Mouse (Mus musculus): ENCODE measurements at regions not wholly inside any gene's neighbourhood (a gene's known extent, or its start where the extent isn't known, plus 50 kb on each side); places are given as distances from the start of the nearest gene placed in this dataset.

DNA sequence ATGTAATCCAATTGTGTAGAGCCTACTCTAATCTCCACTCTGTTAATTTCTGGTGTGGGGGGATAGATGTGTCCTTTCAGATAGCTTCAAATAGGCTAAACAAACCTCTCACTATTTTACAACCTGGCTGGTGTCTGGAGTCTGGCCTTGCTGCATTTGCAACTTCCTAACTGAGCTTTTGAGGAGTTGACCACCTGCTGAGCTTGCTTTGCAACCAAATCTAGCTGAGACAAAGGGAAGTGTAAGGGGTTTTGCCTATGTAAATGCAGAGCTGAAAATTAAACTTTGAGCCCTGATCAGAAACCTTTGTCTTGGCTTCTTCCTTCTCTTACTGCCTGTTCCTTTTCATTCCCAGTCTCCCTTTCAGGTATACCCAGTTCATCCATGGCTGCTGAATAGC, 404.3 kb downstream of the Cetn3 start:
- no peak for ATAC-seq (ENCODE audit: low FRiP score)
- H3K27ac ChIP-seq (ENCODE audit: low read depth, low read length): no peak overlapping the region
- H3K9ac ChIP-seq (ENCODE audit: low read depth, low read length): no peak overlapping the region
- H3K36me3 ChIP-seq (ENCODE audit: control insufficient read depth, insufficient read depth, low read length): no peaks in the 10 kb centered on the region
- H3K4me1 ChIP-seq (replicated peaks; ENCODE audit: control insufficient read depth, insufficient read depth, low read length): no peaks in the 10 kb centered on the region
- no peak for DNase-seq (ENCODE audit: low spot score)
- H3K4me3 ChIP-seq (ENCODE audit: low read depth, low read length): no peak overlapping the region
- H3K9me3 ChIP-seq (ENCODE audit: control insufficient read depth, low read length): no peaks in the 10 kb centered on the region
- H3K4me2 ChIP-seq (replicated peaks; ENCODE audit: low read depth, low read length): no peak overlapping the region
- H3K27me3 ChIP-seq (ENCODE audit: control insufficient read depth, insufficient read depth, low read length): no peaks in the 10 kb centered on the region

DNA sequence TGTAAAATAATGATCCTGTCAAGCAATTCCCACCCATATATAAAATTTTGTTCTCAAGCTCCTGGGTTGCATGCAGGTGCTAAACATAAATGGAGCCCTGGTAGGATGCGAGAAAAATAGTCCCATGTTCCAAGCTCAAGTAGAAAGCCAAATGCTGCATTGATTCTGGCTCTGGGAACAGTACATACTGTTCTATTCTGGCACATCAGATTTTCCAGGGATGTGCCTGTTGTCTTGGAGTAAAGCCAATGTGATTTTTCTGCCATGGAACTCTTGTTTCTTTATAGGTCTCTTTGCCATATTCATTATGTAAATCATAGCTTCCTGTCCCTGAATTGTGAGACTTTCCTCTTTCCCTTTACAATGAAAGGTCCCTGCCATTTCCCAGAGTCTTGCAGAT, 417.9 kb downstream of the Cetn3 start:
- no peak overlapping the region for H3K27ac ChIP-seq (ENCODE audit: low read depth, low read length)
- no peak for ATAC-seq (ENCODE audit: low FRiP score)
- H3K4me1 ChIP-seq (replicated peaks; ENCODE audit: control insufficient read depth, insufficient read depth, low read length): no peaks in the 10 kb centered on the region
- WGBS: 88% methylated on average over 1 of the region's 1 CpGs
- no peak overlapping the region for H3K9ac ChIP-seq (ENCODE audit: low read depth, low read length)
- no peak overlapping the region for H3K4me2 ChIP-seq (replicated peaks; ENCODE audit: low read depth, low read length)
- no peaks in the 10 kb centered on the region for H3K27me3 ChIP-seq (ENCODE audit: control insufficient read depth, insufficient read depth, low read length)
- H3K36me3 ChIP-seq (ENCODE audit: control insufficient read depth, insufficient read depth, low read length): no peaks in the 10 kb centered on the region
- no peaks in the 10 kb centered on the region for H3K9me3 ChIP-seq (ENCODE audit: control insufficient read depth, low read length)
- no peak overlapping the region for H3K4me3 ChIP-seq (ENCODE audit: low read depth, low read length)
- DNase-seq (ENCODE audit: low spot score): no peak

DNA sequence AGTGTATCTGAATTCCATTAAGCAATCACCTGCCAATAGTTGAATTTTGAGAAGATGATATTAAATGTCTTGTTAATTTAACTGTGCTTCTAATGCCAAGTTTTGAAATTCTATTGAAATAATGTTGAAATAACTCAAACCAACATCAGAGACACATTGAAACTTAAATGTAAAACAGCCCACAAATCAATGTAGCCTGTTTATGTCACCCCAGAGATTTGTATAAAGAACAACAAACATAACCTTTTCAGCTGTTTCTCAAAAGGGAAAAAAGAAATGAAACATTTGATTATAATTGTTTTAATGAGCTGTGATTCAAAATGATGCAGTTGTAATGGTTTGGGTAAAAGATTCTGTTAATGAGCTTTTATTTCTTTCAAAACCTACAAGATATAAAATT, 442.6 kb downstream of the Cetn3 start:
- DNase-seq (ENCODE audit: low spot score): no peak
- no peak for ATAC-seq (ENCODE audit: low FRiP score)
- H3K27me3 ChIP-seq (ENCODE audit: control insufficient read depth, insufficient read depth, low read length): no peaks in the 10 kb centered on the region
- no peak overlapping the region for H3K9ac ChIP-seq (ENCODE audit: low read depth, low read length)
- H3K36me3 ChIP-seq (ENCODE audit: control insufficient read depth, insufficient read depth, low read length): no peaks in the 10 kb centered on the region
- H3K4me3 ChIP-seq (ENCODE audit: low read depth, low read length): no peak overlapping the region
- no peaks in the 10 kb centered on the region for H3K9me3 ChIP-seq (ENCODE audit: control insufficient read depth, low read length)
- no peak overlapping the region for H3K4me2 ChIP-seq (replicated peaks; ENCODE audit: low read depth, low read length)
- no peak overlapping the region for H3K27ac ChIP-seq (ENCODE audit: low read depth, low read length)
- H3K4me1 ChIP-seq (replicated peaks; ENCODE audit: control insufficient read depth, insufficient read depth, low read length): no peaks in the 10 kb centered on the region

DNA sequence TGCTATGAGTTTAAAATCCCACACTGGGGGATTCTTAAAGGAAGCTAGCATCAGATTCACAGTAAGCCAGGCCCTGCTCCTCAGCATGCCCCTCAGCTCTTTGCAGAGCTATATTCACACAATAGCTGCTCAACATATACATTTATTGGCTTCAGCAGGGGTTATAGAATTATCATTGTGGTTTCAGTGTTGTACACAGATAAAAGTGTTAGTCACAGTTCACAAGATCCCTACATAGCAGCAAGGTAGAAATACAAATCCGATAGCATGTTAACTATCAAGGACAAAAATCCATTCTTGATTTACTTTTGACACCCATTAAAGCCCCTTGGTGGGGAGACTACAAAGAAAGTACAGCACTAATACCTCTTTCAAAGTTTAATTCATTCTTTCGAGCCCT, 451.0 kb downstream of the Cetn3 start:
- H3K9me3 ChIP-seq (ENCODE audit: control insufficient read depth, low read length): no peaks in the 10 kb centered on the region
- H3K4me1 ChIP-seq (replicated peaks; ENCODE audit: control insufficient read depth, insufficient read depth, low read length): no peaks in the 10 kb centered on the region
- no peak overlapping the region for H3K4me3 ChIP-seq (ENCODE audit: low read depth, low read length)
- H3K36me3 ChIP-seq (ENCODE audit: control insufficient read depth, insufficient read depth, low read length): no peaks in the 10 kb centered on the region
- no peaks in the 10 kb centered on the region for H3K27me3 ChIP-seq (ENCODE audit: control insufficient read depth, insufficient read depth, low read length)
- ATAC-seq (ENCODE audit: low FRiP score): no peak
- H3K9ac ChIP-seq (ENCODE audit: low read depth, low read length): no peak overlapping the region
- WGBS: 92% methylated on average over 2 of the region's 2 CpGs
- no peak overlapping the region for H3K4me2 ChIP-seq (replicated peaks; ENCODE audit: low read depth, low read length)
- no peak overlapping the region for H3K27ac ChIP-seq (ENCODE audit: low read depth, low read length)
- no peak for DNase-seq (ENCODE audit: low spot score)

- no peaks in the 10 kb centered on the region for H3K36me3 ChIP-seq (ENCODE audit: control insufficient read depth, insufficient read depth, low read length)
- 84% methylated on average over 1 of the region's 1 CpGs for WGBS
- no peak overlapping the region for H3K9ac ChIP-seq (ENCODE audit: low read depth, low read length)
- no peaks in the 10 kb centered on the region for H3K27me3 ChIP-seq (ENCODE audit: control insufficient read depth, insufficient read depth, low read length)
- H3K27ac ChIP-seq (ENCODE audit: low read depth, low read length): no peak overlapping the region
- H3K4me1 ChIP-seq (replicated peaks; ENCODE audit: control insufficient read depth, insufficient read depth, low read length): no peaks in the 10 kb centered on the region
- no peak overlapping the region for H3K4me2 ChIP-seq (replicated peaks; ENCODE audit: low read depth, low read length)
- H3K4me3 ChIP-seq (ENCODE audit: low read depth, low read length): no peak overlapping the region
- no peak for DNase-seq (ENCODE audit: low spot score)
- H3K9me3 ChIP-seq (ENCODE audit: control insufficient read depth, low read length): no peaks in the 10 kb centered on the region
- no peak for ATAC-seq (ENCODE audit: low FRiP score)
Measured at GRCm38 (mm10) chr13:82246231-82246630, 463.4 kb downstream of the Cetn3 start.

DNA sequence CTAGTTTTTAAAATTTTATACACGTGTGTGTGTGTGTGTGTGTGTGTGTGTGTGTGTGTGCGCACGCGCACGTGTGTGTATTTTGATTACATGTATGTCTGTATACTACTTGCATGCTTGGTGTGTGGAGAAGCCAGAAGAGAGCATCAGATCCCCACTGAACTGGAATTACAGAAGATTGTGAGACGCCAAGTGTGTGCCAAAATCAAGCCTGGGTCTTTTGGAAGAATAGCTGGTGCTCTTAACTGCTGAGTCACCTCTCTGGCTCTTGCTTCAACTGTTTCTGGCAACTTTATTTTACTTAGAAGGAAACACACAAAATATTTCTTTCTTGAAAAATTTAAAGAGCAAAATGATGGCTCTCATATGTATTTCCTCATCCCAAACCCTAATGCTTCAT, 467.5 kb downstream of the Cetn3 start:
- Histone ChIP-seq H3K4me3 (ENCODE audit: low read depth, low read length) (no peak overlapping the region), H3K36me3 (ENCODE audit: control insufficient read depth, insufficient read depth, low read length) (no peaks in the 10 kb centered on the region), H3K4me1 (replicated peaks; ENCODE audit: control insufficient read depth, insufficient read depth, low read length) (no peaks in the 10 kb centered on the region), H3K9ac (ENCODE audit: low read depth, low read length) (no peak overlapping the region), H3K4me2 (replicated peaks; ENCODE audit: low read depth, low read length) (no peak overlapping the region), H3K9me3 (ENCODE audit: control insufficient read depth, low read length) (no peaks in the 10 kb centered on the region), H3K27me3 (ENCODE audit: control insufficient read depth, insufficient read depth, low read length) (no peaks in the 10 kb centered on the region), H3K27ac (ENCODE audit: low read depth, low read length) (no peak overlapping the region)
- WGBS: 92% methylated on average over 6 of the region's 6 CpGs
- DNase-seq (ENCODE audit: low spot score): no peak
- ATAC-seq (ENCODE audit: low FRiP score): no peak

DNA sequence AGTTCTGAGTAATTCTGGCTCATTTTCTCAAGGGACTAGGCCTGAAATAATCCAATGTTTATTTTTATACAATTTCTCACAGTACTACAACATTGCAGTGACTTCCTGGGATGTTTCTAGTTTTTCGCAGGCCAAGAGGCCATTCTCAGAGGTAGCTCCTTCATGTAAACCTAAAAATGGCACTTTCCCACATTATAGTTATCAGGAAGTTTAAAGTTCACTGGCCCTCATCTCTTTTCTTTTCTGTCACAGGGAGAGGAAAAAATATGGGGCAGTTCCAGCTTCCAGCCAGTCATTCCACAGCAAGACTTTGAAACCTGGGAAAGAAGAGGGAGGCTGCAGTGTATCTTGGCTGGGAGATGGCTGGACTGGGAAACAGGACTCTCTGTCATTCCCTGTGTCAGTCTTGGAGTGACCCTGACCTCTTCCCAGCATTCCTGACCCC, 475.6 kb downstream of the Cetn3 start:
- Histone ChIP-seq H3K4me1 (replicated peaks; ENCODE audit: control insufficient read depth, insufficient read depth, low read length) (no peaks in the 10 kb centered on the region), H3K4me2 (replicated peaks; ENCODE audit: low read depth, low read length) (no peak overlapping the region), H3K27me3 (ENCODE audit: control insufficient read depth, insufficient read depth, low read length) (no peaks in the 10 kb centered on the region), H3K9ac (ENCODE audit: low read depth, low read length) (no peak overlapping the region), H3K9me3 (ENCODE audit: control insufficient read depth, low read length) (no peaks in the 10 kb centered on the region), H3K4me3 (ENCODE audit: low read depth, low read length) (no peak overlapping the region), H3K36me3 (ENCODE audit: control insufficient read depth, insufficient read depth, low read length) (no peaks in the 10 kb centered on the region), H3K27ac (ENCODE audit: low read depth, low read length) (no peak overlapping the region)
- ATAC-seq (ENCODE audit: low FRiP score) (no peak), DNase-seq (ENCODE audit: low spot score) (no peak)
- WGBS: 84% methylated on average over 1 of the region's 1 CpGs

DNA sequence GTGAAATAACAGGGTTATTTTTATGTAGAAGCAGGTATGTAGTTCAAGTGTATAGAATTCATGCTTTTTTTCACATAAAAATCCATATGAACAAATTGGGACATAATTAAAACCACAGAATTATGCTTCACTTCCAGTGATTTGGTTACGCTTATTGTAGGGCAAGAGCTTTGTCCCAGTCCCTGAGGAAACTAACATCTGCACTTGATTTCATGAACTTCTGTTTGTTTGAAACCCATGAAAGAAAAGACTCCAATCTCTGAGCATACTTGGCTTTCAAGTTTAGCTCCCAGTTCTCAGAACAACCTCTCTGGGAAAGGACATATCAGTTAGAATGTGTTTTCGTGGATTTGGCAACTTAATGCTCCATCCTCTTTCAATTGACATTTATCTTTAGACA, 481.4 kb downstream of the Cetn3 start:
- ATAC-seq (ENCODE audit: low FRiP score): no peak
- no peak overlapping the region for H3K4me2 ChIP-seq (replicated peaks; ENCODE audit: low read depth, low read length)
- no peak overlapping the region for H3K27ac ChIP-seq (ENCODE audit: low read depth, low read length)
- H3K9me3 ChIP-seq (ENCODE audit: control insufficient read depth, low read length): no peaks in the 10 kb centered on the region
- DNase-seq (ENCODE audit: low spot score): no peak
- H3K4me3 ChIP-seq (ENCODE audit: low read depth, low read length): no peak overlapping the region
- H3K9ac ChIP-seq (ENCODE audit: low read depth, low read length): no peak overlapping the region
- no peaks in the 10 kb centered on the region for H3K4me1 ChIP-seq (replicated peaks; ENCODE audit: control insufficient read depth, insufficient read depth, low read length)
- no peaks in the 10 kb centered on the region for H3K27me3 ChIP-seq (ENCODE audit: control insufficient read depth, insufficient read depth, low read length)
- no peaks in the 10 kb centered on the region for H3K36me3 ChIP-seq (ENCODE audit: control insufficient read depth, insufficient read depth, low read length)
- 73% methylated on average over 2 of the region's 2 CpGs for WGBS

DNA sequence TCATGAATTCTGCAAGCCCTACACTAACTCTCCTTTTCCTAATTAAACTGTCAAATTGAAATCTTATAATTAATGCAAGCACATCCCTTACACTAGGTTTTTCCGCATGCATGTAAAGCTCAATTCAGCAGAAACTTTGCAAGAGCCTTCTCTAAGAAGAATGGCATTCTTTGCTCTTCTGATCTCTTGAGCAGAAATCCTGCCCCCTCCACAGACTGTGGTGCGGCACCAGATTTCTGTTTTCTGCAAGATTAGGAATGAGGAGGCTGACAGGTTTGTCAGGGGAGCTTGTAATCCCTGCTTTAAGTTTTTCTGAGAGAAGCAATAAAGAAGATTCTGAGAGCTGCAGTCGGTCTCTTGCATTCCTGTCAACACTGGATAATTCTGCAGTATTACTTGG, 482.3 kb downstream of the Cetn3 start:
- Histone ChIP-seq H3K27ac (ENCODE audit: low read depth, low read length) (no peak overlapping the region), H3K9ac (ENCODE audit: low read depth, low read length) (no peak overlapping the region), H3K4me3 (ENCODE audit: low read depth, low read length) (no peak overlapping the region), H3K9me3 (ENCODE audit: control insufficient read depth, low read length) (no peaks in the 10 kb centered on the region), H3K27me3 (ENCODE audit: control insufficient read depth, insufficient read depth, low read length) (no peaks in the 10 kb centered on the region), H3K4me2 (replicated peaks; ENCODE audit: low read depth, low read length) (no peak overlapping the region), H3K4me1 (replicated peaks; ENCODE audit: control insufficient read depth, insufficient read depth, low read length) (no peaks in the 10 kb centered on the region), H3K36me3 (ENCODE audit: control insufficient read depth, insufficient read depth, low read length) (no peaks in the 10 kb centered on the region)
- ATAC-seq (ENCODE audit: low FRiP score) (no peak), DNase-seq (ENCODE audit: low spot score) (no peak)
- 66% methylated on average over 3 of the region's 3 CpGs for WGBS

Measured in hindbrain, embryonic 11.5 days (tissue).